In the genomic region with DNA sequence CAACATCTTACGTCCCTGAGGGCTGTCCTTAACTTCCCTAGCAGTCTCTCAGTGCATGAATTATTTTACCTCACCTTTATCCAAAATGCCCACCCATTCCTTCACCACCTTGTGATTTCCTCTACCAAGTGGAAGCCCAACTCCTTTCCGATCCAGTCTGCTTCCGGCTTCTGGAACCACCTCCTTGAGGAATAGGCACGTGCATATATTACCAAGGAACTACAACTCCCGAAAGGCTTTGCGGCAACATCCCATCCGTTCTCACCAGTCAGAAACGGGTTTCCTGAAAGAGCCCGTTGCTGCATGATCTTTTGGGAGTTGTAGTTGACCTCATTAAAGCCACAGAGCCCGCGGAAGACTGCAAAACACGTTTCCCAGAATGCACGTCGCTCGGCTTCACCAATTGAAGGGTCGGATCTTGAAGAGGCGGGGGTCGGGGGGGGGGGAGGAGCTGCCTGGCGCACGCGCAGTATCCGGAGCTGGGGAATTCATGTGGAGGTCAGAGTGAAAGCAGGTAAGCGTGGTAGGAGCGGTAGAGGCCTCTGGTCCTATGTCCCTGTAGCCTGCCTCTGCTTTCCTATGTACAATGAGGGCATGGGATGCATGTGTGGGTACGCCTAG, we compare ENCODE assay signal across 8 mouse cellular contexts. TPM values are rescaled to one million over a fixed set of nuclear protein-coding genes. Genes with fewer than 3 reads are reported as not detected.
DNase-seq lines count a peak whose midpoint lies in the region; ATAC-seq lines count a peak whose summit lies in the region.

A gene (plus strand): TSS at position 429 of the 621 bp plus-strand sequence.

- intact Hi-C loops in left cerebral cortex, postnatal 14 days (cut with DNase I), result no loop called here

- WGBS in intestine, embryonic 14.5 days, result 2% methylated on average over 25 of the region's 25 CpGs

- peak within 1 kb of the TSS; percentile 88 for H3K4me3 ChIP-seq in intestine, embryonic 14.5 days (ENCODE audit: low read depth, low read length)

- peak; percentile 96 for ATAC-seq in intestine, embryonic 14.5 days (replicated peaks; ENCODE audit: low FRiP score, low TSS enrichment, low read depth)

- H3K4me1 ChIP-seq in intestine, embryonic 14.5 days (replicated peaks; ENCODE audit: control insufficient read depth, insufficient read depth, low read length), result peaks cover 5% of the 10 kb centered on the region

- peak within 1 kb of the TSS; percentile 48 for H3K27ac ChIP-seq in intestine, embryonic 14.5 days (ENCODE audit: low read depth)

- H3K4me2 ChIP-seq in intestine, embryonic 14.5 days (ENCODE audit: low read length), result peak within 1 kb of the TSS; percentile 94

- H3K9ac ChIP-seq in intestine, embryonic 14.5 days (ENCODE audit: low read length), result peak within 1 kb of the TSS; percentile 67

- DNase-seq in adrenal gland, adult 18-20 months (ENCODE audit: low spot score in 2 of 2), result peak; percentile 72 to 76
- peak; percentile 97 for DNase-seq in embryo, embryonic 11 days
- peak; percentile 93 for DNase-seq in gastrocnemius, postnatal 25 days
- peak; percentile 93 for DNase-seq in intestine, embryonic 14.5 days (ENCODE audit: low spot score)
- peak; percentile 95 to 99 for DNase-seq in left cerebral cortex, postnatal 14 days (ENCODE audit: low spot score in 2 of 2)
- DNase-seq in mesoderm, embryonic 11.5 days (ENCODE audit: low read depth, low spot score), result peak; percentile 99
- DNase-seq in right cerebral cortex, postnatal 36 days (ENCODE audit: low spot score in 2 of 2), result peak; percentile 95 to 99
- peak; percentile 99 for DNase-seq in yolk sac, embryonic 10.5 days (ENCODE audit: low spot score)

- peaks cover 36% of the 10 kb centered on the region for H3K36me3 ChIP-seq in intestine, embryonic 14.5 days (ENCODE audit: control insufficient read depth, insufficient read depth, low read length)

- no peaks in the 10 kb centered on the region for H3K27me3 ChIP-seq in intestine, embryonic 14.5 days (replicated peaks; ENCODE audit: control insufficient read depth, insufficient read depth, low read length)

- H3K9me3 ChIP-seq in intestine, embryonic 14.5 days (ENCODE audit: control insufficient read depth, low read length), result no peaks in the 10 kb centered on the region

RNA-seq across cellular contexts. Expression of the gene that starts here (rescaled TPM):
- total RNA-seq in adrenal gland, adult 18-20 months (2021), result 100 to 1,000 TPM; 319 to 350 TPM
- total RNA-seq in gastrocnemius, postnatal 25 days (2021), result 100 to 1,000 TPM; 179 to 189 TPM
- polyA plus RNA-seq in intestine, embryonic 14.5 days (2014; fragmentation: Nextera tagmentation; extraction: Ambion mirVana), result 300 and 305 TPM in 2 replicates
- total RNA-seq in left cerebral cortex, postnatal 14 days (2021), result 10 to 100 TPM; 82.5 to 86.3 TPM

Comparison
In these comparisons a context has a peak if more than half of its experiments do, and no peak if none do; other contexts are left out.
1. Peak in every context shown above with its lines: DNase-seq, ATAC-seq, H3K4me3 ChIP-seq and H3K27ac ChIP-seq.